Mouse (Mus musculus) layer of hippocampus, adult 18-20 months (tissue): Measurements from ENCODE around the gene Snrpb. TPM values are rescaled to one million over a fixed set of nuclear protein-coding genes. Genes with fewer than 3 reads are reported as not detected.

Experiments
- DNase-seq, 2 experiments: peaks; one replicate each; pipeline ENCODE4 v3.0.0; 2022; ENCODE audit warnings: low spot score in 2 of 2
- total RNA-seq, 2 experiments: library from RNA; stranded (reverse); gene quantifications; 2 replicates each; pipeline ENCODE4 v1.2.3; 2021

The Snrpb gene
- total RNA-seq, 2 experiments from 2014 or later: 113 to 115 TPM

GRCm38 (mm10) chr2:130144703-130145324 lies 34.4 kb downstream of the Snrpb start:
- no peak for DNase-seq

- DNase-seq: no peak
Observed at GRCm38 (mm10) chr2:130143011-130143410, 36.2 kb downstream of the Snrpb start.

- no peak for DNase-seq
Observed at GRCm38 (mm10) chr2:130129687-130130086, 49.5 kb downstream of the Snrpb start.

GRCm38 (mm10) chr2:130126073-130126472 lies 53.1 kb downstream of the Snrpb start:
- DNase-seq: no peak

GRCm38 (mm10) chr2:130125279-130126059 lies 53.7 kb downstream of the Snrpb start:
- no peak for DNase-seq

Other genes starting within 250 kb of the Snrpb start
- under 1 TPM; 0.28 to 0.37 TPM for gene Tgm3, start 167.1 kb downstream of the Snrpb start, total RNA-seq
- gene Tgm6, start 67.0 kb downstream of the Snrpb start, total RNA-seq: under 1 TPM in 1 of 2 experiments, not detected in 1; 0.17 TPM
- gene Tmc2, start 15.8 kb upstream of the Snrpb start, total RNA-seq: under 1 TPM in 1 of 2 experiments, not detected in 1; 0.12 TPM
- gene Nop56, start 95.0 kb upstream of the Snrpb start, total RNA-seq: 100 to 1,000 TPM; 122 to 153 TPM
- gene Idh3b, start 105.1 kb upstream of the Snrpb start, total RNA-seq: 100 to 1,000 TPM; 316 to 319 TPM
- 1 to 10 TPM; 9.1 to 10.0 TPM for gene Ebf4, start 115.8 kb upstream of the Snrpb start, total RNA-seq
- 1 to 10 TPM; 5.8 to 7.3 TPM for gene Cpxm1, start 218.2 kb upstream of the Snrpb start, total RNA-seq
- gene Gm28372, start 225.8 kb upstream of the Snrpb start, total RNA-seq: not detected
- gene 1700020A23Rik, start 225.9 kb upstream of the Snrpb start, total RNA-seq: not detected
- gene Tmem239, start 227.1 kb upstream of the Snrpb start, total RNA-seq: not detected
- gene Vps16, start 244.9 kb upstream of the Snrpb start, total RNA-seq: 10 to 100 TPM; 85.2 to 87.8 TPM
- 10 to 100 TPM; 23.1 to 23.4 TPM for gene Pced1a, start 245.3 kb upstream of the Snrpb start, total RNA-seq